20 mouse cellular contexts compared by ENCODE assay signal in the genomic region with DNA sequence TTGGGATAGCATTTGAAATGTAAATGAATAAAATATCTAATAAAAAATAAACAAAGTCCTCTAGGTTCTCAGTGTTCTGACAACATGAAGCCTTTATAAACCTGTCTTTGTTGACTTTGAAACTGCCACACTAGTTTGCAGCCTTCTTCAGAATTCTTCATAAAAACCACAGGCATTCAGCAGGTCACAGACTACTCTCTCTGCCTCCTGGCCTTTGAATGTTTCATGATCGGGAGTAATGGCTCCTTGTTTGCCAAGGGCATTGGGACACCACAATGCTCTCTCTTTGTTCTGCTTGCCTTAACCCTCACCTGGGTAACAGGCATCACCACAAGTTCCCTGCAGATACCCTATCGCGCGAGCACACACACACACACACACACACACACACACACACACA. TPM values are rescaled to one million over a fixed set of nuclear protein-coding genes. Genes with fewer than 3 reads are reported as not detected.
DNase-seq lines count a peak whose midpoint lies in the region; ATAC-seq lines count a peak whose summit lies in the region.
"Had no signal": no experiment of that assay in that cellular context is flagged by ENCODE, and none has a peak within 500 bp of the region (broad histone marks: within the 10 kb centered on the region; RNA-seq: fewer than 3 reads in every experiment).

No protein-coding gene starts in this region.

- ATAC-seq in hindbrain, embryonic 13.5 days (ENCODE audit: low FRiP score): no peak
- no peak for ATAC-seq in midbrain, embryonic 15.5 days (replicated peaks)
- no peak for ATAC-seq in frontal cortex, adult (ENCODE audit: low TSS enrichment)

- no peaks in the 10 kb centered on the region for H3K9me3 ChIP-seq in hindbrain, embryonic 13.5 days
- no peaks in the 10 kb centered on the region for H3K9me3 ChIP-seq in midbrain, embryonic 15.5 days
- H3K9me3 ChIP-seq: embryonic facial prominence, embryonic 15.5 days; forebrain, embryonic 10.5 days; kidney, embryonic 15.5 days; limb, embryonic 10.5 days; liver, embryonic 13.5 days had no signal

- peak overlapping the region; percentile 65; the same call in 1 of the 2 replicates for H3K9ac ChIP-seq in hindbrain, embryonic 13.5 days
- H3K9ac ChIP-seq in midbrain, embryonic 15.5 days: no peak overlapping the region
- H3K9ac ChIP-seq: embryonic facial prominence, embryonic 15.5 days; kidney, embryonic 15.5 days; liver, embryonic 13.5 days had no signal

- H3K27me3 ChIP-seq in hindbrain, embryonic 13.5 days: no peaks in the 10 kb centered on the region
- no peaks in the 10 kb centered on the region for H3K27me3 ChIP-seq in midbrain, embryonic 15.5 days (replicated peaks)
- H3K27me3 ChIP-seq: embryonic facial prominence, embryonic 15.5 days; kidney, embryonic 15.5 days had no signal

- H3K36me3 ChIP-seq in hindbrain, embryonic 13.5 days: peaks cover 56% of the 10 kb centered on the region
- peaks cover 28% of the 10 kb centered on the region for H3K36me3 ChIP-seq in midbrain, embryonic 15.5 days (replicated peaks)
- H3K36me3 ChIP-seq: liver, embryonic 13.5 days had no signal

- H3K4me3 ChIP-seq in hindbrain, embryonic 13.5 days: peak overlapping the region; percentile 29; the same call in 1 of the 2 replicates
- H3K4me3 ChIP-seq in midbrain, embryonic 15.5 days: peak overlapping the region; percentile 7
- H3K4me3 ChIP-seq: embryonic facial prominence, embryonic 15.5 days; forebrain, embryonic 10.5 days; heart, adult 2 months; kidney, embryonic 15.5 days; limb, embryonic 10.5 days; liver, embryonic 13.5 days; myocyte had no signal

- no peak overlapping the region for H3K27ac ChIP-seq in hindbrain, embryonic 13.5 days
- peak overlapping the region; percentile 4; the same call in 1 of the 2 replicates for H3K27ac ChIP-seq in midbrain, embryonic 15.5 days
- H3K27ac ChIP-seq: embryonic facial prominence, embryonic 15.5 days; forebrain, embryonic 10.5 days; kidney, embryonic 15.5 days; limb, embryonic 10.5 days; liver, embryonic 13.5 days; stomach, postnatal 0 days had no signal

- DNase-seq in heart, adult 11 months: peak; percentile 66
- DNase-seq in heart, adult 18-20 months: no peak
- DNase-seq in Muller cell, postnatal 12 days (ENCODE audit: inconsistent ontology term): peak; percentile 68
- no peak for DNase-seq in natural killer cell, adult 2 months (ENCODE audit: low spot score in 2 of 2)
- no peak for DNase-seq in MN1 (ENCODE audit: low spot score)
- DNase-seq: cerebellum, adult 9-11 months; embryo, embryonic 11 days; liver, embryonic 13.5 days; right cerebral cortex, postnatal 25 days; thymus, postnatal 14 days had no signal

- peaks cover 82% of the 10 kb centered on the region for H3K4me1 ChIP-seq in hindbrain, embryonic 13.5 days (replicated peaks)
- peaks cover 70% of the 10 kb centered on the region for H3K4me1 ChIP-seq in midbrain, embryonic 15.5 days

- 89% methylated on average over 4 of the region's 4 CpGs for WGBS in hindbrain, embryonic 13.5 days
- WGBS in midbrain, embryonic 15.5 days: 74% methylated on average over 4 of the region's 4 CpGs

- H3K4me2 ChIP-seq in hindbrain, embryonic 13.5 days: peak overlapping the region; percentile 86
- peak overlapping the region; percentile 62 for H3K4me2 ChIP-seq in midbrain, embryonic 15.5 days
- H3K4me2 ChIP-seq: embryonic facial prominence, embryonic 15.5 days; kidney, embryonic 15.5 days; liver, embryonic 13.5 days had no signal

RNA-seq across cellular contexts. Expression of a gene that starts 7.5 kb away (rescaled TPM):
- total RNA-seq in heart, adult 18-20 months (2021): 10 to 100 TPM; 16.1 to 21.0 TPM
- polyA plus RNA-seq in hindbrain, embryonic 13.5 days (2015; fragmentation: Nextera tagmentation; extraction: Ambion mirVana): 128 and 135 TPM in 2 replicates
- 131 and 148 TPM in 2 replicates for polyA plus RNA-seq in midbrain, embryonic 15.5 days (2015; fragmentation: Nextera tagmentation; extraction: Ambion mirVana)

Comparison
In these comparisons a context has a peak if more than half of its experiments do, and no peak if none do; other contexts are left out.
1. DNase-seq: peak in heart, adult 11 months (single experiment) and Muller cell, postnatal 12 days (single experiment); none in heart, adult 18-20 months (0 of 2), natural killer cell, adult 2 months (0 of 2) and MN1 (single experiment).